Mouse (Mus musculus): Measurements from ENCODE around the gene Myo9a. TPM values are rescaled to one million over a fixed set of nuclear protein-coding genes. Genes with fewer than 3 reads are reported as not detected.

Myo9a gene
- total RNA-seq, 1 experiment: 17.0 TPM

- Histone ChIP-seq H3K9ac (ENCODE audit: insufficient read depth, low read depth, low read length, poor library complexity, severe bottlenecking) (no peak overlapping the region), H3K4me1 (ENCODE audit: control insufficient read depth in 2 of 2, insufficient read depth in 2 of 2, low read length in 2 of 2, poor library complexity in 1 of 2) (peaks cover 3 to 8% of the 10 kb centered on the region in 2 experiments; a peak in 3 of 4 replicates), H3K27ac (ENCODE audit: insufficient read depth, low read depth, low read length, poor library complexity, severe bottlenecking) (no peak overlapping the region), H3K4me3 (ENCODE audit: insufficient read depth in 1 of 2, low read depth in 1 of 2, low read length in 2 of 2, poor library complexity in 1 of 2, severe bottlenecking in 1 of 2) (no peak overlapping the region), H3K36me3 (ENCODE audit: control insufficient read depth, insufficient read depth, low read length, poor library complexity, severe bottlenecking) (no peaks in the 10 kb centered on the region), H3K9me3 (ENCODE audit: control insufficient read depth, insufficient read depth, low read depth, low read length) (no peaks in the 10 kb centered on the region)
- TF ChIP-seq CHD2 (IDR thresholded peaks at IDR 0.05; ENCODE audit: low read depth, low read length): no peak
- TF ChIP-seq HCFC1 (IDR thresholded peaks at IDR 0.05; ENCODE audit: borderline replicate concordance, insufficient read depth, low read length): no peak
- no peak for DNase-seq (ENCODE audit: low read depth, low spot score)
- in situ Hi-C loops (cut with MboI; ENCODE audit: low sequenced_read_pairs in 2 of 2, unreplicated experiment in 2 of 2): no loop called here
Measured at GRCm38 (mm10) chr9:59938529-59938928, 187.8 kb downstream of the Myo9a start.

- no peak overlapping the region for H3K4me3 ChIP-seq (ENCODE audit: insufficient read depth in 1 of 2, low read depth in 1 of 2, low read length in 2 of 2, poor library complexity in 1 of 2, severe bottlenecking in 1 of 2)
- H3K27ac ChIP-seq (ENCODE audit: insufficient read depth, low read depth, low read length, poor library complexity, severe bottlenecking): no peak overlapping the region
- peaks cover 3 to 8% of the 10 kb centered on the region in 2 experiments; a peak in 3 of 4 replicates for H3K4me1 ChIP-seq (ENCODE audit: control insufficient read depth in 2 of 2, insufficient read depth in 2 of 2, low read length in 2 of 2, poor library complexity in 1 of 2)
- H3K36me3 ChIP-seq (ENCODE audit: control insufficient read depth, insufficient read depth, low read length, poor library complexity, severe bottlenecking): no peaks in the 10 kb centered on the region
- TF ChIP-seq HCFC1 (IDR thresholded peaks at IDR 0.05; ENCODE audit: borderline replicate concordance, insufficient read depth, low read length) (no peak), ZNF384 (IDR thresholded peaks at IDR 0.05; ENCODE audit: low read depth, low read length) (no peak), ZC3H11A (IDR thresholded peaks at IDR 0.05; ENCODE audit: borderline replicate concordance, low read depth, low read length) (no peak), CHD2 (IDR thresholded peaks at IDR 0.05; ENCODE audit: low read depth, low read length) (no peak), MAFK (IDR thresholded peaks at IDR 0.05; ENCODE audit: insufficient read depth, low read depth, low read length) (no peak)
- no peaks in the 10 kb centered on the region for H3K9me3 ChIP-seq (ENCODE audit: control insufficient read depth, insufficient read depth, low read depth, low read length)
- H3K9ac ChIP-seq (ENCODE audit: insufficient read depth, low read depth, low read length, poor library complexity, severe bottlenecking): no peak overlapping the region
- in situ Hi-C loops (cut with MboI; ENCODE audit: low sequenced_read_pairs in 2 of 2, unreplicated experiment in 2 of 2): no loop called here
- DNase-seq (ENCODE audit: low read depth, low spot score): no peak
Measured at GRCm38 (mm10) chr9:59939691-59940090, 189.0 kb downstream of the Myo9a start.

DNA sequence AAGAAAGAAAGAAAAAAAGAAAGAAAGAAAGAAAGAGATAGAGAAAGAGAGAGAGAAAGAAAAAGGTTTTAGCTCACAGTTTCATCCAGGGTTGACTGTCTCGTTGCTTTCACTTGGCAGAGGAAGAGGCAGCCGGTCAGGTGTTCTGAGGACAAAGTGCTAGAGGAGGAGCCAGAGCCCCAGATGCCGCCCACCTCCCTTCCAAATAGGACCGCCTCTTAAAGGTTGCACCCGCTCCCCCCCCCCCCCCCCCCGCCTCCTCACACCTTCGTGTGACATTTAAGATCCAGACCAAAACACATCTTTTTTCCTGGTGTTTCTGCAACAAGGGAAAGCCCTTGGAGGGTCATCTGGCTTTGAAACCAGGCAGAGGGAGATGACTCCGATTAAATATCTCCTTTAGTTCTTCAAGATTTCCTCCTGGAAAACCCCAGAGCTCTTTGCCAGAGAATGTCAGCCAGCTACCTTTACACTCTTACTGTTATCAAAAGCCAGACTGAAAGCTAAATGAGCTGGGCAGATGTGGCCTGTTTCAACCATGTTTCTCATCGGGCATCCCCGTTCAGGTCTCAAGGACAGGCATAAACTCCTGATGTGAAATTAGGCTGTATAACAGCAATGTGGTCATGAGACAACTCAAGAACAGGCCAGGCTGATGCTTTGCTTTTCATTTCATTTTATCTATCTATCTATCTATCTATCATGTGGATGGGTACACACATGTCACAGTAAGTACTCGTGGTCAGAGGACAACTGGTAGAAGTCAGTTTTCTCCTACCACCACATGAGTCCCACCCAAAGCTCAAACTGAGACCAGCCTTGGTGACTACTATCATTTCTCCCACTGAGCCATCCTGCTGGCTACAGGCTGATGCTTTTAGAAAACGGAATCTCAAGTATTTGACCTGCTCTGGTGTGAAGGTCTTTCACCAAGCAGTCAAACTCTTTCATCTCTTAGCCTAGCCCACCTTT, 190.5 kb downstream of the Myo9a start:
- no peaks in the 10 kb centered on the region for H3K9me3 ChIP-seq (ENCODE audit: control insufficient read depth, insufficient read depth, low read depth, low read length)
- DNase-seq (ENCODE audit: low read depth, low spot score): no peak
- H3K9ac ChIP-seq (ENCODE audit: insufficient read depth, low read depth, low read length, poor library complexity, severe bottlenecking): no peak overlapping the region
- H3K4me1 ChIP-seq (ENCODE audit: control insufficient read depth in 2 of 2, insufficient read depth in 2 of 2, low read length in 2 of 2, poor library complexity in 1 of 2): peaks cover 3 to 6% of the 10 kb centered on the region in 2 experiments; a peak in 3 of 4 replicates
- TF ChIP-seq CHD2 (IDR thresholded peaks at IDR 0.05; ENCODE audit: low read depth, low read length) (no peak), ZNF384 (IDR thresholded peaks at IDR 0.05; ENCODE audit: low read depth, low read length) (no peak), HCFC1 (IDR thresholded peaks at IDR 0.05; ENCODE audit: borderline replicate concordance, insufficient read depth, low read length) (no peak), MAFK (IDR thresholded peaks at IDR 0.05; ENCODE audit: insufficient read depth, low read depth, low read length) (no peak), ZC3H11A (IDR thresholded peaks at IDR 0.05; ENCODE audit: borderline replicate concordance, low read depth, low read length) (no peak)
- in situ Hi-C loops (cut with MboI; ENCODE audit: low sequenced_read_pairs in 2 of 2, unreplicated experiment in 2 of 2): no loop called here
- H3K4me3 ChIP-seq (ENCODE audit: insufficient read depth in 1 of 2, low read depth in 1 of 2, low read length in 2 of 2, poor library complexity in 1 of 2, severe bottlenecking in 1 of 2): no peak overlapping the region
- H3K36me3 ChIP-seq (ENCODE audit: control insufficient read depth, insufficient read depth, low read length, poor library complexity, severe bottlenecking): no peaks in the 10 kb centered on the region
- no peak overlapping the region for H3K27ac ChIP-seq (ENCODE audit: insufficient read depth, low read depth, low read length, poor library complexity, severe bottlenecking)

DNA sequence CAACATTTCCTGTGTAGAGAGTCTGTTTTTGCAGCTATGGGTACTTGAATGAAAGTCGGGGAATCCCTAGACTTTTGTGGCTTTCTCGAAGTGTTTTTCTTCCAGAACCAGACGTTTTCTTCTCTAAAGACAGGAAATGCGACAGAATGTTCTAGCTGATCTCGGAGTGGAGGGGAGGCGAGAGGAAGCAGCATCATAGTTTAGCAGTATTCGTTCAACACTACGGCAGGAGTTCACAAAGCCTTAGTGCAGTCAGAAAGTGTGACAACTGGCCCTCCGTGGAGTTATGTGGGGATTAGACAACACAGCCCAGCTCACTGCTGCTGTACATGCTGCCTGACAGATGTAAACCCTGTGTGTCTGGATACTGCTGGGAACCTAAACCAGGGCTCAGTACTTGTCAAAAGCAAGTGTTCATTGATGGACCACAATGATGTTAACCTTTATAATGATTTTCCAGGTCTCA, 191.2 kb downstream of the Myo9a start:
- H3K4me1 ChIP-seq (ENCODE audit: control insufficient read depth in 2 of 2, insufficient read depth in 2 of 2, low read length in 2 of 2, poor library complexity in 1 of 2): peaks cover under 1 to 1% of the 10 kb centered on the region in 2 experiments; a peak in 3 of 4 replicates
- H3K9ac ChIP-seq (ENCODE audit: insufficient read depth, low read depth, low read length, poor library complexity, severe bottlenecking): no peak overlapping the region
- no peak overlapping the region for H3K27ac ChIP-seq (ENCODE audit: insufficient read depth, low read depth, low read length, poor library complexity, severe bottlenecking)
- in situ Hi-C loops (cut with MboI; ENCODE audit: low sequenced_read_pairs in 2 of 2, unreplicated experiment in 2 of 2): no loop called here
- TF ChIP-seq HCFC1 (IDR thresholded peaks at IDR 0.05; ENCODE audit: borderline replicate concordance, insufficient read depth, low read length) (no peak), ZC3H11A (IDR thresholded peaks at IDR 0.05; ENCODE audit: borderline replicate concordance, low read depth, low read length) (no peak), ZNF384 (IDR thresholded peaks at IDR 0.05; ENCODE audit: low read depth, low read length) (no peak), MAFK (IDR thresholded peaks at IDR 0.05; ENCODE audit: insufficient read depth, low read depth, low read length) (no peak), CHD2 (IDR thresholded peaks at IDR 0.05; ENCODE audit: low read depth, low read length) (no peak)
- H3K9me3 ChIP-seq (ENCODE audit: control insufficient read depth, insufficient read depth, low read depth, low read length): no peaks in the 10 kb centered on the region
- no peak overlapping the region for H3K4me3 ChIP-seq (ENCODE audit: insufficient read depth in 1 of 2, low read depth in 1 of 2, low read length in 2 of 2, poor library complexity in 1 of 2, severe bottlenecking in 1 of 2)
- H3K36me3 ChIP-seq (ENCODE audit: control insufficient read depth, insufficient read depth, low read length, poor library complexity, severe bottlenecking): no peaks in the 10 kb centered on the region
- DNase-seq (ENCODE audit: low read depth, low spot score): no peak
